Mouse (Mus musculus): ENCODE measurements around the gene Srd5a1. TPM values are rescaled to one million over a fixed set of nuclear protein-coding genes. Genes with fewer than 3 reads are reported as not detected.
"Not testable (repeated sequence)": the region's sequence is repeated elsewhere in the genome, so short reads cannot be mapped to it uniquely, and the experiment has no call there.

The Srd5a1 gene
- polyA plus RNA-seq, 1 experiment from 2014 or later, result 3.0 TPM

- Histone ChIP-seq H3K4me2 (no peak overlapping the region), H3K4me1 (replicated peaks) (no peaks in the 10 kb centered on the region), H3K9me3 (replicated peaks) (no peaks in the 10 kb centered on the region), H3K4me3 (replicated peaks) (no peak overlapping the region), H3K27me3 (no peaks in the 10 kb centered on the region), H3K9ac (no peak overlapping the region), H3K27ac (replicated peaks) (no peak overlapping the region), H3K36me3 (replicated peaks) (peaks cover 91% of the 10 kb centered on the region)
- WGBS (ENCODE audit: insufficient replicate concordance), result 57% methylated on average over 3 of the region's 3 CpGs
- no peak for ATAC-seq (ENCODE audit: insufficient read depth)
Observed at GRCm38 (mm10) chr13:69624510-69624909, 13.3 kb upstream of the Srd5a1 start.

GRCm38 (mm10) chr13:69623843-69624242, 12.6 kb upstream of the Srd5a1 start:
- Histone ChIP-seq H3K4me3 (replicated peaks) (no peak overlapping the region), H3K36me3 (replicated peaks) (peaks cover 91% of the 10 kb centered on the region), H3K9ac (no peak overlapping the region), H3K27ac (replicated peaks) (no peak overlapping the region), H3K4me1 (replicated peaks) (no peaks in the 10 kb centered on the region), H3K27me3 (no peaks in the 10 kb centered on the region), H3K4me2 (no peak overlapping the region), H3K9me3 (replicated peaks) (no peaks in the 10 kb centered on the region)
- ATAC-seq (ENCODE audit: insufficient read depth), result no peak
- WGBS (ENCODE audit: insufficient replicate concordance), result 80% methylated on average over 5 of the region's 5 CpGs

- Histone ChIP-seq H3K36me3 (replicated peaks) (peaks cover 73% of the 10 kb centered on the region), H3K9me3 (replicated peaks) (no peaks in the 10 kb centered on the region), H3K27ac (replicated peaks) (no peak overlapping the region), H3K27me3 (no peaks in the 10 kb centered on the region), H3K4me3 (replicated peaks) (no peak overlapping the region), H3K4me1 (replicated peaks) (peaks cover 13% of the 10 kb centered on the region), H3K9ac (no peak overlapping the region), H3K4me2 (no peak overlapping the region)
- no peak for ATAC-seq (ENCODE audit: insufficient read depth)
- WGBS (ENCODE audit: insufficient replicate concordance), result 48% methylated on average over 6 of the region's 6 CpGs
Observed at GRCm38 (mm10) chr13:69616716-69617115, 5.5 kb upstream of the Srd5a1 start.

- Histone ChIP-seq H3K9me3 (replicated peaks) (no peaks in the 10 kb centered on the region), H3K4me3 (replicated peaks) (peak overlapping the region; percentile 90), H3K27me3 (0 out of 2 replicates have a peak, but pooled peaks cover 7% of the 10 kb centered on the region), H3K4me1 (replicated peaks) (peaks cover 21% of the 10 kb centered on the region), H3K4me2 (peak overlapping the region; percentile 98), H3K27ac (replicated peaks) (peak overlapping the region; percentile 15), H3K9ac (peak overlapping the region; percentile 79), H3K36me3 (replicated peaks) (peaks cover 32% of the 10 kb centered on the region)
- WGBS (ENCODE audit: insufficient replicate concordance), result 0% methylated on average over 24 of the region's 24 CpGs
- no peak for ATAC-seq (ENCODE audit: insufficient read depth)
Observed at GRCm38 (mm10) chr13:69612175-69612544, 918 bp upstream of the Srd5a1 start.

DNA sequence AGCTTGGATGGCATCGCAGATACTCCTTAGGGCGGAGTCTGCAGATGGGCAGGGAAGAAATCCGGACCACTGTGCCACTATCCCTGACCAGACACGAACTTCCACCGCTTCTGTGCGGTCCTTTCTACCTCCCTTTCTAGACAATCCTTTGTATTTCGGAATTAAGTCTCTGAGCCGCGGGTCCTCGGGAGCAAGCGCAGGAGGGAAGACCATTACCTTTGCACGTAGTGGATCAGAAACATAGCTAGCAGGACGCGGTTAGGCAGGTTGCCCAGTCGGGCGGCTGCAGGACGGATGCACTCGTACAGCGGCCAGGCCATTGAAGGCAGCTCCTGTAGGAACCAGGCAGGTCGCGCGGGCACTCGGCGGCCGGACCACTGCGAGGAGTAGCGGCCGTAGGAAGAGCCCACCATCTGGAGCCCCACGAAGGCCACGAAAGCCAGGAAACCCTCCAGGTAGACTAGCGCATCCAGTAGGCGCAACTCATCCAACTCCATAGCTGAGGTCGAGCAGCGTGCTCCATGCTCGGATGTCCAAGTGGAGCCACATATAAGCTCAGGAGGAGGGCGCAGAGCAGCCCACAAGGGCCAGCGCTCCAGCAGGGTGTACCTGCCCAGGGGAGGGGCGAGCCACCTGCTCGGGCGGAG, 368 bp downstream of the Srd5a1 start:
- Histone ChIP-seq H3K4me1 (replicated peaks) (peaks cover 21% of the 10 kb centered on the region), H3K36me3 (replicated peaks) (peaks cover 20% of the 10 kb centered on the region), H3K4me2 (peak overlapping the region; percentile 98), H3K9me3 (replicated peaks) (no peaks in the 10 kb centered on the region), H3K27ac (replicated peaks) (no peak overlapping the region; the same call in 1 of the 2 replicates), H3K9ac (peak overlapping the region; percentile 58), H3K27me3 (0 out of 2 replicates have a peak, but pooled peaks cover 7% of the 10 kb centered on the region), H3K4me3 (replicated peaks) (peak overlapping the region; percentile 90)
- no peak; the same call in 1 of the 2 replicates for ATAC-seq (ENCODE audit: insufficient read depth)
- under 1% methylated on average over 40 of the region's 40 CpGs for WGBS (ENCODE audit: insufficient replicate concordance)

DNA sequence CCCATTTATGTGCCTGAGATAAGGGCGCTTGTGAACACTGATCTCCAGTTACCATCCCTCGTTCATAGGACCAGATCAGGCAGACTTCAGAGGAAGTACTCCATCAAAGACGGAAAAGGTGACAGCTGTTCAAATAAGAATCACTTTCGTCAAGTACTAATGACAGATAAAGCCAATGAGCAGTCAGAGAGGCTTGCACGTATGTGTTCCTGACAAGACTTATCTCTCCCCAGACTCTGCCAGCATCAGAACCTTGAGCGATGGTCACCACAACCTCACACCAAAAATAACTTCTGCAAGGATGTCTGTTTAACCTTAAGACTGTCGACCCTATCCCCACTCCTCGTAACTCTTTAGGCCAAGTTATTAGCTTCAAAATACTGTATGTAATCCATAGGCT, 2.5 kb downstream of the Srd5a1 start:
- no peak overlapping the region for H3K4me3 ChIP-seq (replicated peaks)
- H3K27me3 ChIP-seq, result 0 out of 2 replicates have a peak, but pooled peaks cover 7% of the 10 kb centered on the region
- no peak for ATAC-seq (ENCODE audit: insufficient read depth)

GRCm38 (mm10) chr13:69604670-69605069, 6.6 kb downstream of the Srd5a1 start:
- Histone ChIP-seq H3K27me3 (no peaks in the 10 kb centered on the region), H3K4me3 (replicated peaks) (no peak overlapping the region)

More for the DNA sequence above, 2.5 kb downstream of the Srd5a1 start:
- Histone ChIP-seq H3K4me2 (no peak overlapping the region), H3K27ac (replicated peaks) (no peak overlapping the region), H3K4me1 (replicated peaks) (peaks cover 21% of the 10 kb centered on the region), H3K36me3 (replicated peaks) (peaks cover under 1% of the 10 kb centered on the region), H3K9ac (no peak overlapping the region), H3K9me3 (replicated peaks) (no peaks in the 10 kb centered on the region)
- 25% methylated on average over 8 of the region's 8 CpGs for WGBS (ENCODE audit: insufficient replicate concordance)

DNA sequence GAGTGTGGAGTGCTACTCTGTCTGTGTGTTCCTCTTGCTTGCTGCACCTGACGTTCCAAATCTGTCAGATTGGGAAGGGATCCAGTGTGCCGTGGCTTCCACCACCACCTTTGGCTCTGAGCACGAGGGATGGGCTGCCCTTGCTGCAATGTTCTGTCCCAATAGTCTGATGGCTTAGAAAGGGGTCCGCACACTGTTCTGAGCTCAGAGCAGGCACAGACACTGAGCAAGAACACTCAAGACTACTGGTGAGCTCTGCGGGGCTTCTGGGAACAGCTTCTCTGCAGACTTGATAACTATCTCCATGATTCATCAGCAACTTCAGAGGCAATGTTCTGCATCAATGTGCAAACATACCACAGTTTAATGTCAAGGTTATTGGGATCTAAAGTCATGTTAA, 9.9 kb downstream of the Srd5a1 start:
- H3K9ac ChIP-seq, result no peak overlapping the region
- no peaks in the 10 kb centered on the region for H3K4me1 ChIP-seq (replicated peaks)
- WGBS (ENCODE audit: insufficient replicate concordance), result 60% methylated on average over 5 of the region's 5 CpGs
- ATAC-seq (ENCODE audit: insufficient read depth), result no peak
- H3K27me3 ChIP-seq, result no peaks in the 10 kb centered on the region
- no peaks in the 10 kb centered on the region for H3K36me3 ChIP-seq (replicated peaks)
- H3K4me2 ChIP-seq, result no peak overlapping the region
- no peak overlapping the region for H3K4me3 ChIP-seq (replicated peaks)
- no peak overlapping the region for H3K27ac ChIP-seq (replicated peaks)
- H3K9me3 ChIP-seq (replicated peaks), result no peaks in the 10 kb centered on the region

More at GRCm38 (mm10) chr13:69604670-69605069, 6.6 kb downstream of the Srd5a1 start:
- no peak overlapping the region for H3K9ac ChIP-seq
- H3K36me3 ChIP-seq (replicated peaks), result no peaks in the 10 kb centered on the region
- H3K4me1 ChIP-seq (replicated peaks), result no peaks in the 10 kb centered on the region
- 47% methylated on average over 1 of the region's 1 CpGs for WGBS (ENCODE audit: insufficient replicate concordance)
- H3K4me2 ChIP-seq, result no peak overlapping the region
- H3K9me3 ChIP-seq (replicated peaks), result no peaks in the 10 kb centered on the region
- no peak overlapping the region for H3K27ac ChIP-seq (replicated peaks)
- ATAC-seq (ENCODE audit: insufficient read depth), result no peak

DNA sequence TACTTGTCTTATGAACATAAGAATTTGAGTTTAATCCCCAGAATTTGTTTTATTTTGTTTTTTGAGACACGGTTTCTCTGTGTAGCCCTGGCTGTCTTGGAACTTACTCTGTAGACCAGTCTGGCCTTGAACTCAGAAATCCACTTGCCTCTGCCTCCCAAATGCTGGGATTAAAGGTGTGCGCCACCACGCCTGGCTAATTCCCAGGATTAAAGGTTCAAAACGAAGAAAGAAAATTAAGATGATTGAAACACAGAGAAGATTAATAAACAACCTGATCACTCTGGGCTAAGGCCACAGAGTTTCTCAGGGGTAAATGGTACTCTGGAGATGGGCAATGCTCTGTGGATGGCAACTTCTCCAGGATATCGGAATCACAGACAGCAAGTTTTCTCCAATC, 10.4 kb downstream of the Srd5a1 start:
- H3K4me1 ChIP-seq (replicated peaks); H3K27me3 ChIP-seq; H3K36me3 ChIP-seq (replicated peaks); H3K27ac ChIP-seq (replicated peaks); ATAC-seq (ENCODE audit: insufficient read depth); H3K9me3 ChIP-seq (replicated peaks); H3K4me3 ChIP-seq (replicated peaks); H3K9ac ChIP-seq; H3K4me2 ChIP-seq: not testable (repeated sequence)
- WGBS (ENCODE audit: insufficient replicate concordance), result 66% methylated on average over 5 of the region's 5 CpGs

- ATAC-seq (ENCODE audit: insufficient read depth), result no peak
- Histone ChIP-seq H3K4me1 (replicated peaks) (no peaks in the 10 kb centered on the region), H3K27ac (replicated peaks) (no peak overlapping the region), H3K4me3 (replicated peaks) (no peak overlapping the region), H3K9ac (no peak overlapping the region), H3K27me3 (no peaks in the 10 kb centered on the region), H3K9me3 (replicated peaks) (no peaks in the 10 kb centered on the region), H3K36me3 (replicated peaks) (no peaks in the 10 kb centered on the region), H3K4me2 (no peak overlapping the region)
- WGBS (ENCODE audit: insufficient replicate concordance), result 76% methylated on average over 10 of the region's 10 CpGs
Observed at GRCm38 (mm10) chr13:69598867-69599266, 12.4 kb downstream of the Srd5a1 start.

DNA sequence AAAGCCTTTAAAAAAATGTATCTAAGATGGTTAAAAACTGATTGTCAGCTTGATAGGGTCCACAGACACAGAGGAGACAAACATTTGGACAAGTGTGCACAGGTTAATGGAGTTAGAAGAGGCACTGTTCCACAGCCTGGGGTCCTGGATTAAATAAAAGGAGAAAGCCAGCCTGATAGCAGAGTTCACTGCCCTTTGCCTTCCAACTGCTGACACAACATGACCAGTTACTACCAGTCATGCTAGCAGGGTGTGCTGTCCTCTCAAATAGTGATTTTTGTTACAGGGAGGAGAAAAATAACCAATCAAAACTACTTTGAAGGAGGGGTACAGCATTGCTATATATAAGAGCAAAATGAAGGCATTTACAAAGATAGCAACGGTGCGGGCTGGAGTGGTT, 14.7 kb downstream of the Srd5a1 start:
- Histone ChIP-seq H3K27me3 (no peaks in the 10 kb centered on the region), H3K9ac (no peak overlapping the region), H3K4me2 (no peak overlapping the region), H3K9me3 (replicated peaks) (no peaks in the 10 kb centered on the region), H3K4me1 (replicated peaks) (no peaks in the 10 kb centered on the region), H3K27ac (replicated peaks) (no peak overlapping the region), H3K36me3 (replicated peaks) (no peaks in the 10 kb centered on the region), H3K4me3 (replicated peaks) (no peak overlapping the region)
- 84% methylated on average over 2 of the region's 2 CpGs for WGBS (ENCODE audit: insufficient replicate concordance)
- no peak for ATAC-seq (ENCODE audit: insufficient read depth)

GRCm38 (mm10) chr13:69595911-69596310, 15.3 kb downstream of the Srd5a1 start:
- ATAC-seq (ENCODE audit: insufficient read depth), result no peak
- Histone ChIP-seq H3K36me3 (replicated peaks) (no peaks in the 10 kb centered on the region), H3K4me1 (replicated peaks) (no peaks in the 10 kb centered on the region), H3K4me3 (replicated peaks) (no peak overlapping the region), H3K9me3 (replicated peaks) (no peaks in the 10 kb centered on the region), H3K4me2 (no peak overlapping the region), H3K27ac (replicated peaks) (no peak overlapping the region), H3K27me3 (no peaks in the 10 kb centered on the region), H3K9ac (no peak overlapping the region)
- 78% methylated on average over 6 of the region's 6 CpGs for WGBS (ENCODE audit: insufficient replicate concordance)

All from liver, embryonic 15.5 days (tissue).